Mouse (Mus musculus) heart, embryonic 10.5 days (tissue): ENCODE results near the gene Mrpl12. TPM values are rescaled to one million over a fixed set of nuclear protein-coding genes. Genes with fewer than 3 reads are reported as not detected.

Source experiments
- DNase-seq: peaks from one replicate; pipeline ENCODE4 v3.0.0-alpha.2; 2017; ENCODE audit warnings: low spot score
- H3K27ac ChIP-seq: fragments of 300-500 bp; sonication (generic); 2 replicates; pipeline ENCODE4 v1.5.1; 2016; ENCODE audit warnings: mild to moderate bottlenecking
- H3K27me3 ChIP-seq: fragments of 300-500 bp; sonication (generic); 2 replicates; pipeline ENCODE4 v1.6.1; 2016; ENCODE audit warnings: mild to moderate bottlenecking; ENCODE audit not compliant: poor library complexity, insufficient read depth, severe bottlenecking
- H3K36me3 ChIP-seq: fragments of 300-500 bp; sonication (generic); 2 replicates; pipeline ENCODE4 v1.6.1; 2016; ENCODE audit warnings: mild to moderate bottlenecking, moderate library complexity
- H3K4me1 ChIP-seq: fragments of 300-500 bp; sonication (generic); 2 replicates; pipeline ENCODE4 v1.6.1; 2016; ENCODE audit warnings: mild to moderate bottlenecking
- H3K4me3 ChIP-seq: fragments of 300-500 bp; sonication (generic); 2 replicates; pipeline ENCODE4 v1.5.1; 2016; ENCODE audit warnings: mild to moderate bottlenecking, moderate library complexity
- H3K9me3 ChIP-seq: fragments of 300-500 bp; sonication (generic); 2 replicates; pipeline ENCODE4 v1.6.1; 2016; ENCODE audit warnings: mild to moderate bottlenecking, moderate library complexity
- WGBS: fragments of 180-500 bp; shearing (Covaris S2); methylation state at CpG from one replicate; pipeline ENCODE4 v1.1.7; 2016; 5-methylcytosine and 5-hydroxymethylcytosine counted together
- polyA plus RNA-seq: library from polyadenylated mRNA; unstranded; fragments of >200 nt; fragmentation: Nextera tagmentation; extraction: Ambion mirVana; gene quantifications from 2 replicates; pipeline ENCODE4 v1.2.1, GENCODE M21; 2016

Mrpl12 gene
- polyA plus RNA-seq, 1 experiment from 2014 or later = 259 TPM

DNA sequence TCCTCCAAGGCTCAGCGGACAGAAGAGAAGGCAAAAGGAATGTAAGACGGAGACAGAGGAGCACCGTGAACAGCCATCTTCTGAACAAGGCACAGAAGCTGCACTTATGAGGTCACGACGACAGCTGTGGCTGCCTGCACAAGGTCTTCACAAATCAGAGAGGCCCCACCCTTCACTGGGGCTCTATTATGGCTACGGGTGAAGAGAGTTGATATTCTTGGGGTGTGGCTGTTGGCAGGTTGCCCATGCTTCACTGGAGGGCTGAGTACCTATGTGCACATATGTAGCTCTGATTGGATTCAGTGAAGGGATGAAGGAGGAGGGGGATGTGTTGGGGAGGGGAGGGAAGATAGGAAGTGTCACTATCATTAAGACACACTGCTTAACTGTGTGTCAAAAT, 34.1 kb downstream of the Mrpl12 start:
- no peak for DNase-seq
- Histone ChIP-seq H3K4me3 (no peak overlapping the region), H3K27me3 (0 out of 2 replicates have a peak, but pooled peaks cover 6% of the 10 kb centered on the region), H3K9me3 (no peaks in the 10 kb centered on the region), H3K36me3 (no peaks in the 10 kb centered on the region), H3K27ac (no peak overlapping the region), H3K4me1 (peaks cover 27% of the 10 kb centered on the region)
- 67% methylated on average over 6 of the region's 6 CpGs for WGBS

DNA sequence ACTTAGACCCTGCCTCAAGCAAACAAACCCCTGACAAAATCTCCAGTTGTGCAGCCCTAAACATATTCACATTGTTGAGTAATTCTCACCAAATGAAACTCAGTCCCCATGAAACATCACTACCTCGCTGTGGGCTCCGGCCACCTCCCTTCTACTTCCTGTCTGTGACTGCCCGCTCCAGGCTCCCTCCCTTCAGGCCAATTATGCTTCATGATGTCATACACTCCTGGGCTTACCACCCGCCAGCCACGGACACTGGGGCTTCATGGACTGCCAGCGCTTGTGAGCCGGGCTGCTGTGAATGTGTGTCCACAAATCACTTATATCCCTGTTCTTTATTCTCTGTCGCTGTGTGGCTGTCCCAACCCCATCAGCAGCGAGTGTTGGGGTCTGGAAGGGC, 35.3 kb downstream of the Mrpl12 start:
- H3K27me3 ChIP-seq = 0 out of 2 replicates have a peak, but pooled peaks cover 6% of the 10 kb centered on the region
- WGBS = 42% methylated on average over 9 of the region's 9 CpGs
- peaks cover 27% of the 10 kb centered on the region for H3K4me1 ChIP-seq
- H3K9me3 ChIP-seq = no peaks in the 10 kb centered on the region
- no peak for DNase-seq
- no peaks in the 10 kb centered on the region for H3K36me3 ChIP-seq
- H3K27ac ChIP-seq = peak overlapping the region; percentile 70; the same call in 1 of the 2 replicates
- no peak overlapping the region; the same call in 1 of the 2 replicates for H3K4me3 ChIP-seq

DNA sequence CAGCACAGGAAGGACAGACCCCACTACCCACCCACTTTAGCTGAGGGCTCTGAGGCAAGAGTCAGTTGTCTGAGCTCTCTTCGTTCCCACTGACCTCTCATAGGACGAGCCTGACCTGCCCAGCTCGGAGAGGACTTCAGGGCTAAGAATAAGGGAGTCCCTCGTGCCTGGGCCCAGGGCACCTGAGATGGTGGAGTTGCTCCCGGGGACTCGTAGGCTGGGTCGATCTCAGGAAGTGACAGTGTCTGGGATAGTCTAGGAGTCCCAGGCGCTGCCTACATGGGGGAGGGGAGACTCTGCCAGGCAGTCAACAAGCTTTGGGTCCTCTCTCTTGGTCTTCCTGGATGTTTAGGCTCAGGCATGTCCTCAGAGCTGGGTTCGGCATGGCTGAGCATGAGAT, 36.1 kb downstream of the Mrpl12 start:
- DNase-seq = no peak
- 69% methylated on average over 9 of the region's 9 CpGs for WGBS
- peak overlapping the region; percentile 70; the same call in 1 of the 2 replicates for H3K27ac ChIP-seq

DNA sequence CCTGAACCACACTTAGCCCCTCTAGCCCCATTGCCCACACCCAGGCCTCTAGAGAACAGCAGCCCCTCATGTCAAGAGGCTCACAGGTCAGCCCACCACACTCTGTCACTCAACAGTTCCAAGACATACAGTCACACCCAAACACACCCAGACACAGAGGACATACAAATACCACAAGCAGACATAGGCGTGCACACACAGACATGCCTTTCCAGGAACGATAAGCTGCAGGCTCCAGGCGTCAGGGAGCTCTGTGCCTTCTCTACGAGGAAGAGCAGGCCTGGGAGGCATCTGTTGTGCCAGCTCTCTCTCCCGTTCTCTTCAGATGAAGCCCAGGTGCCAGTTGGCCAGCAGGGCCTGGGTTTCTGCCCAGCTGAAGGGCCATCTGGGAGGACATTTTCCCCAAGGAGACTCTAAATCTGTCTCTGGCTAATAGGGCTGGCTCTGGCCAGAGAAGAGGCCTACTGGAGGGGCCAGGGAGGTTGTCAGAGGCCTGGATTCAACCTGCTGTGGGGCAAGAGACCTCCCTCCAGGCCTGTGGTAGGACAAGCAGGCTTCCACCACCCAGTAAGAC, 36.6 kb downstream of the Mrpl12 start:
- Histone ChIP-seq H3K4me3 (no peak overlapping the region), H3K27ac (peak overlapping the region; percentile 70; the same call in 1 of the 2 replicates), H3K4me1 (peaks cover 22% of the 10 kb centered on the region), H3K36me3 (no peaks in the 10 kb centered on the region), H3K27me3 (0 out of 2 replicates have a peak, but pooled peaks cover 2% of the 10 kb centered on the region), H3K9me3 (no peaks in the 10 kb centered on the region)
- 74% methylated on average over 5 of the region's 5 CpGs for WGBS
- DNase-seq = no peak

More for the DNA sequence above, 36.1 kb downstream of the Mrpl12 start:
- Histone ChIP-seq H3K9me3 (no peaks in the 10 kb centered on the region), H3K27me3 (0 out of 2 replicates have a peak, but pooled peaks cover 6% of the 10 kb centered on the region), H3K4me3 (no peak overlapping the region), H3K36me3 (no peaks in the 10 kb centered on the region), H3K4me1 (peaks cover 25% of the 10 kb centered on the region)

DNA sequence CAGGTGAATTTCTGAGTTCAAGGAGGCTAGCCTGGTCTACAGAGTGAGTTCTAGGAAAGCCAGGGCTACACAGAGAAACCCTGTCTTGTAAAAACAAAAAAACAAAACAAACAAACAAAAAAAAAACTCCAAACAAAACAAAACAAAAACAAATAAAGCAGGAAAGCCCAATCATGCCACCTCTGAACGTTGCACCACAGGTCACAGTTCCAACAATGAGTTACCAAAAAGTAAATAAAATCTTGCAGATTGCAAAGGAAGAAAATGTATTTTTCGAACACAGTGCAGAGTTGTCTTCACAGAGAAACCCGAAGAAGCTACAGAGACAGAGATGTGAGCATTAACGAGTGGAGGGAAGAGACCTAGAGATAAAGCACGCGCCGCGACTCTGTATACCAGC, 38.2 kb downstream of the Mrpl12 start:
- H3K4me3 ChIP-seq = no peak overlapping the region
- 83% methylated on average over 8 of the region's 8 CpGs for WGBS
- H3K27ac ChIP-seq = no peak overlapping the region
- H3K27me3 ChIP-seq = peaks cover 4% of the 10 kb centered on the region; the same call in 1 of the 2 replicates
- no peaks in the 10 kb centered on the region for H3K9me3 ChIP-seq
- DNase-seq = no peak
- H3K36me3 ChIP-seq = no peaks in the 10 kb centered on the region
- H3K4me1 ChIP-seq = peaks cover 22% of the 10 kb centered on the region

DNA sequence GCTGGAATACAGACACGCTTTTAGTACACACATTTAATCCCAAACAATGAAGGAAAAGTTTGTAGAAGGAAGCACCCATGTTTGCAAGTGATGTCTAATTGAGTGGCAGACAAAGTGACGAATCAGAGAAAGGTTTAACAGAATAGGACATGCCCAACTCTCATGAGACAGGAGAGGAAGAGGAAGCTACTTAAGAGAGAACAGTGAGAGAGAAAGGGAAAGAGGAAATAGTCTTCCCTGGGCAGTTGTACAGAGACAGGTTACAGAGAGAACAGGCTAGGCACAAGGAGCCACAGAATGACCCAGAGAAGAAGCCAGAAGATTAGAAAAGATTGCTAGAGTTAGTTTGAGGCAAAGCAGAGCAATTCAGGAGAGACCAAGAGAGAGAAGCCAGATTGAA, 41.5 kb downstream of the Mrpl12 start:
- H3K9me3 ChIP-seq = no peaks in the 10 kb centered on the region
- H3K27ac ChIP-seq = no peak overlapping the region
- 70% methylated on average over 2 of the region's 2 CpGs for WGBS
- no peak overlapping the region for H3K4me3 ChIP-seq
- H3K36me3 ChIP-seq = no peaks in the 10 kb centered on the region
- peaks cover 14% of the 10 kb centered on the region for H3K4me1 ChIP-seq
- H3K27me3 ChIP-seq = peaks cover 37% of the 10 kb centered on the region
- DNase-seq = no peak

DNA sequence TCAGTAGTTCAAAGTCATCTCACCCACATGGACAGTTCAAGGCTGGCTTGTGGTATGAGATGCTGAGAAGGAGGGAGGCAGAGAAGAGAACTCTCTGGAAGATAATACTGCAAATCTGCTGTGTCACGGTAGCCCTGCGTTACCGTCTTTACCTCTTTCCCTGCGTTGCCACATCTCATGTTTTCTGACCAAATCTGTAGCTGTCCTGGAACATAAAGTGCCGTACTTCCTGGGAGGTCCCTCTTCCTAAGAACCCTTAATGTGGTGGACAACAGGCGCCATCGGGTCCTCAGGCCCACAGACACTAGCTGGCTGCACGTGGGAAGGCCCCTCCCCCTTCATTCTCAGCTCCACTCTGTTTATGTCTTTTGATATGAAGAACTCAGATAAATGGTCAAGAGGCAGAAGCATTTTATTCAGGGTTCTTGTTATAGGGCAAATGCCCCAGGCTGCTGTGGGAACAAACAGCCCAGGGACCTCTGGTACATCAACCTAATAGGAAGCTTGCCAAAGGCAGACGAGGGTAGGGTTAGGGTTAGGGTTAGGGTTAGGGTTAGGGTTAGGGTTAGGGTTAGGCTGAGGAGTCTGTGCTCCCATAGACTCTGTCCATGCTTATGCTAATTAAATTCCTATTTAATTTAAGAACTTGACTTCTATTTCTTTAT, 43.4 kb downstream of the Mrpl12 start:
- Histone ChIP-seq H3K4me1 (peaks cover 15% of the 10 kb centered on the region), H3K27me3 (peaks cover 56% of the 10 kb centered on the region)
- 72% methylated on average over 9 of the region's 9 CpGs for WGBS

DNA sequence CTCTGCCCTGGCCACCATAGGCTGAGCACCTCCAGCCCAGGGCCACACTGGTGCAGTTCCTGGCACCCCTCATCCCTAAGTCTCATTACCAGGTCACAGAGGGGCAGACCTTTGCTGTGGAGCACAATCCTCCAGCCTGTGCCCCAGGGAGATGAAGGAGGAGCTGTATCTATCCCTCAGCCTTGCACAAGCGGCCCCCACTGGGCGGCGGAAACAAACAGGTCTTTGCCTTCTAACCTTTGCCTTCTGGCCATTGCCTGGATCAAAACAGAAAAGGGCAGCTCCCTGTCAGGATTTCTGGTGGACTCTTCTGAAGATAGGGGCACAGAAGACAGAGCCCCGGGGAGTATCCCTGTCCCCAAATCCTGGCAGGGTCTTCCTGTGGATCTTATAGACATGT, 44.5 kb downstream of the Mrpl12 start:
- no peak overlapping the region for H3K27ac ChIP-seq
- DNase-seq = no peak

More for the DNA sequence above, 43.4 kb downstream of the Mrpl12 start:
- H3K27ac ChIP-seq = no peak overlapping the region
- H3K4me3 ChIP-seq = no peak overlapping the region
- H3K36me3 ChIP-seq = no peaks in the 10 kb centered on the region
- no peaks in the 10 kb centered on the region for H3K9me3 ChIP-seq
- DNase-seq = no peak

DNA sequence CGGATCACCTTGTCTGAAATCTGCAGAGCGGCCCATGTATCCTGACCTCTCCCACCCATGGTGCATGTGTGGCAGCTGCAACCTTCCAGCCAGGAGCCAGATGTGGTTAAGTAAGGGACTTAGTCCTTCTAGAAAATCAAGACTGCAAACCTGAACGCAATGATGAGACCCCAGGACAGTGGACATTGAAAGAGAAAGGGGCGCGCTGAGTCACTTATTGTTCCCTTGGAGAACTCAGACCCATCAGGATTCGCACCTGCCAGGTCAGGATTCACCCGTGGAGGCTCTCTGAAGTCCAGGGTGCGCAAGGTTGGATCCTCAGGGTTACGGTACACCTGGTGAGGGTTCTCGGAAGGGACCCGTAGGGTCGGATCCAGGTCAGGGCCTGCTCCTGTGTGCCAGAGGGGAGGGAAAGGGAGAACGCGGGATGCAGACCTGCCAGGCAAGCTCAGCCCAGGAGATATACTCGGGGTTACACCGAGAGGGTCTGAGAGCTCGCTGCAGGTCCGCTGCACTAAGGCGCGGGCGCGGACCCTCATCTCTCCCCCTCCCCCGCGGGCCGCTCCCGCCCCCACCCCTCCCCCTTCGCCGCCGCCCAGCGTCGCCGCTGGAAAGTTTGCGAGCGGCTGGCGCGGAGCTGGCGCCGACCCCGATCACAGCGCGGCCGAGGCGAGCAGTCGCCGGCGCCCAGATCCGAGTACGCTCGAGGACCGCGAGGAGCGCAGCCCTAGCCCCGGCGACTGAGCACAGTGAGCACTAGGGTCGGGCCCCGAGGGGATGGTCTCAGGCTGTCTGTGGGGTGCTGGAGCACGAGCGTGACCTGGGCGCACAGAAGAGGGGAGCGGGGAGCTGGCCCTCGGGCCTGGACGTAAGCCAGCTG, 45.9 kb downstream of the Mrpl12 start, which contains the start of gene Gcgr:
TSS of gene Gcgr (plus strand) at position 615 of the 880 bp plus-strand sequence.
- Histone ChIP-seq H3K9me3 (no peaks in the 10 kb centered on the region), H3K27me3 (peaks cover 81% of the 10 kb centered on the region), H3K4me1 (peaks cover 21% of the 10 kb centered on the region), H3K27ac (peak within 1 kb of the TSS; percentile 68), H3K4me3 (peak within 1 kb of the TSS; percentile 59), H3K36me3 (no peaks in the 10 kb centered on the region)
- no peak for DNase-seq
- WGBS = 6% methylated on average over 61 of the region's 62 CpGs

More for the DNA sequence above, 44.5 kb downstream of the Mrpl12 start:
- Histone ChIP-seq H3K4me1 (peaks cover 15% of the 10 kb centered on the region), H3K4me3 (no peak overlapping the region), H3K9me3 (no peaks in the 10 kb centered on the region), H3K36me3 (no peaks in the 10 kb centered on the region), H3K27me3 (peaks cover 67% of the 10 kb centered on the region)
- 48% methylated on average over 4 of the region's 4 CpGs for WGBS

DNA sequence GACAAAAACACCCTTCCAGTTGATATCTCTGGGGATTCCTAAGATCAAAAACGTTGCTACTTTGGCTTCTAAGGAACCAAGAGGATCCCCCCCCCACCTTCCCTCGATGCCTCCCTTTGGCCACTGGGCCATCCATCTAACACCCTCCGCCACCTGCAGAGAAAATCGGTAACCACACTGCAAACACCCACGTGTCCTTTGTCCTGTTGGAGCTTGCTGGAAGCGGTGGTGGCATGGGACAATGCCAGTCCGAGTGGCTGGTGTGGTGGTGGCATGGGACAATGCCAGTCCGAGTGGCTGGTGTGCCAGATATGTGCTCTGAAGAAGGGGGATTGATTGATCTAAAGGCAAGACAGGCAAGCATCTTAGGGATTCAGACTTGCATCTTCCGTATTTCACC, 47.2 kb downstream of the Mrpl12 start:
- H3K27ac ChIP-seq = no peak overlapping the region
- no peaks in the 10 kb centered on the region for H3K36me3 ChIP-seq
- no peaks in the 10 kb centered on the region for H3K9me3 ChIP-seq
- 30% methylated on average over 9 of the region's 9 CpGs for WGBS
- DNase-seq = no peak
- peaks cover 92% of the 10 kb centered on the region for H3K27me3 ChIP-seq
- peak overlapping the region; percentile 59 for H3K4me3 ChIP-seq
- H3K4me1 ChIP-seq = peaks cover 22% of the 10 kb centered on the region

DNA sequence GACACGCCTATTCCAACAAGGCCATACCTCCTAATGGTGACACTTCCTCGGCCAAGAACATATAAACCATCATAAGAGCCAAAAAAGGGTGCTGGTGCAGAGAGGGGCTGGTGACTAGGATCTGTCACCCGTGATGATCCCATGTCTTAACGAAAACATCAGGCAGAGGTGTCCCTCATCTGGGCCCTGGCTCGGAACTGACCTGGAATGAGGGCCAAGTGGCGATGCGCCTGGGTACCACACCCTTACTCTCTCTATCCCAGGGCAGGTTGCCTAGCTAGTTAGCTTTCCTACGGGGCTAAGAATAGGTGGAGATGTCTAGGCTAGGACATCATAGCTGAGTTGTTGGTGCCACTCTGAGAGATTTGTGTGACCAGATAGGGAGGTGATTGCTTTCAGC, 49.7 kb downstream of the Mrpl12 start:
- no peaks in the 10 kb centered on the region for H3K36me3 ChIP-seq
- 82% methylated on average over 8 of the region's 8 CpGs for WGBS
- peaks cover 32% of the 10 kb centered on the region for H3K4me1 ChIP-seq
- H3K4me3 ChIP-seq = no peak overlapping the region
- no peak for DNase-seq
- H3K27ac ChIP-seq = no peak overlapping the region; the same call in 1 of the 2 replicates
- peaks cover 94% of the 10 kb centered on the region for H3K27me3 ChIP-seq
- no peaks in the 10 kb centered on the region for H3K9me3 ChIP-seq

DNA sequence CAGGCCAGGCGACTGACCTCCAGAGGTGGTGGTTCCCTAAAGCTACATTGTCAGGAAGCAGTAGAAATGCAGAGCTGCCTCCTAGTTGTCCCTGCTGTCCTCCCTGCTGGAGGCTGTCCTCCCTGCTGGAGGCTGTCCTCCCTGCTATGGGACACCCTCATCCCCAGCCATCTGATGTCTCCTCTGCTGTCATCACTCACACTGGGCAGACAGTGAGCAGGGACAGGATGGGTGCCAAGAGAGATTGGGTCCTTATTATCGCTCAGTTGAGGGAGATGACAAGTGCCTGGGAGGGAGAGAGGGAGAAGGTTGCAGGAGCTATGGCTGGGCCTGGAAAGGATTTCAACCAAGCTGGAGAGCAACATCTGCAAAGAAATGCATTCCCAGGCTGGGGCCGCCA, 50.7 kb downstream of the Mrpl12 start:
- DNase-seq = no peak
- Histone ChIP-seq H3K36me3 (no peaks in the 10 kb centered on the region), H3K4me3 (no peak overlapping the region), H3K4me1 (peaks cover 40% of the 10 kb centered on the region), H3K9me3 (no peaks in the 10 kb centered on the region), H3K27me3 (peaks cover 83% of the 10 kb centered on the region), H3K27ac (no peak overlapping the region)
- WGBS = 60% methylated on average over 3 of the region's 3 CpGs

DNA sequence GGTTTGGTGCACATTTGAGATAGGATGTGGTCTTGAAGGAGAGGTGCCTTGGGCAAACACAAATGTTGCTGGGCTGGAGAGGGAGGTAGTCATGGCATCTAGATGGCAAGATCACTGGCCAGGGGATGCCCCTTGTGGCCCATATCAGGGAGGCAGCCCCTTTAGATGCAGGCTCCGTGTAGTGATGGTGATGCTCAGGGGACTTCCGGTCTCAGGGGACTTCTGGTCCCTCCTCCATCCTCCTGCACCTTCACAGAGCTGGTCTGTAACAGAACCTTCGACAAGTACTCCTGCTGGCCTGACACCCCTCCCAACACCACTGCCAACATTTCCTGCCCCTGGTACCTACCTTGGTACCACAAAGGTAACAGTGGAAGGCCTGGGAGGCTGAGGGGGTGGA, 51.4 kb downstream of the Mrpl12 start:
- no peak for DNase-seq
- WGBS = 66% methylated on average over 3 of the region's 3 CpGs
- Histone ChIP-seq H3K27ac (no peak overlapping the region), H3K4me3 (no peak overlapping the region), H3K27me3 (peaks cover 77% of the 10 kb centered on the region), H3K36me3 (no peaks in the 10 kb centered on the region), H3K4me1 (peaks cover 35% of the 10 kb centered on the region), H3K9me3 (no peaks in the 10 kb centered on the region)
